Mouse (Mus musculus) neural tube, embryonic 14.5 days (tissue): ENCODE measurements around the gene Unc13d. TPM values are rescaled to one million over a fixed set of nuclear protein-coding genes. Genes with fewer than 3 reads are reported as not detected.

Experiments
- ATAC-seq: fragments of 200-750 bp; cut with Nextera tagmentation; 2 replicates; pipeline ENCODE4 v1.8.0; 2017; ENCODE audit warnings: low read depth, mild to moderate bottlenecking, moderate TSS enrichment, moderate library complexity
- H3K27ac ChIP-seq: fragments of 300-500 bp; sonication (generic); 2 replicates; pipeline ENCODE4 v1.5.1; 2014; ENCODE audit warnings: low read depth, mild to moderate bottlenecking, control low read depth, low read length, moderate library complexity, mixed read lengths
- H3K27me3 ChIP-seq: fragments of 300-500 bp; sonication (generic); 2 replicates; pipeline ENCODE4 v1.6.1; 2014; ENCODE audit warnings: low read length; ENCODE audit not compliant: control insufficient read depth, insufficient read depth
- H3K36me3 ChIP-seq: fragments of 300-500 bp; sonication (generic); 2 replicates; pipeline ENCODE4 v1.6.1; 2014; ENCODE audit warnings: low read length, mixed read lengths; ENCODE audit not compliant: control insufficient read depth, insufficient read depth
- H3K4me1 ChIP-seq: fragments of 300-500 bp; sonication (generic); 2 replicates; pipeline ENCODE4 v1.6.1; 2014; ENCODE audit warnings: low read length; ENCODE audit not compliant: control insufficient read depth, insufficient read depth
- H3K4me2 ChIP-seq: fragments of 300-500 bp; sonication (generic); 2 replicates; pipeline ENCODE4 v1.6.1; 2014; ENCODE audit warnings: mild to moderate bottlenecking, low read depth, low read length, control low read depth
- H3K4me3 ChIP-seq: fragments of 300-500 bp; sonication (generic); 2 replicates; pipeline ENCODE4 v1.5.1; 2014; ENCODE audit warnings: low read depth, low read length, control low read depth, mixed read lengths
- H3K9ac ChIP-seq: fragments of 300-500 bp; sonication (generic); replicated peaks from 2 replicates; pipeline ENCODE4 v1.6.1; 2014; ENCODE audit warnings: low read depth, mild to moderate bottlenecking, control low read depth, low read length, mixed read lengths
- H3K9me3 ChIP-seq: fragments of 300-500 bp; sonication (generic); 2 replicates; pipeline ENCODE4 v1.6.1; 2016; ENCODE audit warnings: low read length; ENCODE audit not compliant: control insufficient read depth
- WGBS: fragments of 180-500 bp; shearing (Covaris S2); extraction: QIAGEN DNeasy Blood & Tissue Kit; methylation state at CpG from one replicate; pipeline ENCODE4 v1.1.7; 2014; 5-methylcytosine and 5-hydroxymethylcytosine counted together
- polyA plus RNA-seq: library from polyadenylated mRNA; unstranded; fragments of >200 nt; fragmentation: Nextera tagmentation; extraction: Ambion mirVana; gene quantifications from 2 replicates; pipeline ENCODE4 v1.2.1, GENCODE M21; 2014

The Unc13d gene
- polyA plus RNA-seq, 1 experiment from 2014 or later = 0.88 TPM

- no peak overlapping the region for H3K9ac ChIP-seq
- no peak for ATAC-seq
- H3K9me3 ChIP-seq = no peaks in the 10 kb centered on the region
- no peaks in the 10 kb centered on the region for H3K36me3 ChIP-seq
- H3K27ac ChIP-seq = peak overlapping the region; percentile 78
- H3K4me1 ChIP-seq = peaks cover 4% of the 10 kb centered on the region
- WGBS = 63% methylated on average over 3 of the region's 4 CpGs
- H3K4me3 ChIP-seq = no peak overlapping the region
- peaks cover 9% of the 10 kb centered on the region for H3K27me3 ChIP-seq
- no peak overlapping the region for H3K4me2 ChIP-seq
Observed at GRCm38 (mm10) chr11:116102472-116102871, 24.7 kb upstream of the Unc13d start.

- H3K9me3 ChIP-seq = no peaks in the 10 kb centered on the region
- peaks cover 4% of the 10 kb centered on the region for H3K4me1 ChIP-seq
- ATAC-seq = peak; percentile 61; the same call in 1 of the 2 replicates
- no peak overlapping the region for H3K4me3 ChIP-seq
- peak overlapping the region; percentile 78 for H3K27ac ChIP-seq
- WGBS = 30% methylated on average over 11 of the region's 11 CpGs
- no peak overlapping the region for H3K4me2 ChIP-seq
- no peak overlapping the region for H3K9ac ChIP-seq
- peaks cover 4% of the 10 kb centered on the region for H3K27me3 ChIP-seq
- no peaks in the 10 kb centered on the region for H3K36me3 ChIP-seq
Observed at GRCm38 (mm10) chr11:116101931-116102381, 24.2 kb upstream of the Unc13d start.

- H3K36me3 ChIP-seq = no peaks in the 10 kb centered on the region
- peaks cover 4% of the 10 kb centered on the region for H3K4me1 ChIP-seq
- no peak overlapping the region for H3K9ac ChIP-seq
- no peak overlapping the region for H3K4me2 ChIP-seq
- H3K27ac ChIP-seq = peak overlapping the region; percentile 78; the same call in 1 of the 2 replicates
- no peaks in the 10 kb centered on the region for H3K9me3 ChIP-seq
- ATAC-seq = no peak
- H3K4me3 ChIP-seq = no peak overlapping the region
- 86% methylated on average over 7 of the region's 7 CpGs for WGBS
- H3K27me3 ChIP-seq = no peaks in the 10 kb centered on the region
Observed at GRCm38 (mm10) chr11:116100839-116101238, 23.1 kb upstream of the Unc13d start.

GRCm38 (mm10) chr11:116100385-116100784, 22.6 kb upstream of the Unc13d start:
- no peaks in the 10 kb centered on the region for H3K27me3 ChIP-seq
- H3K9ac ChIP-seq = no peak overlapping the region
- H3K27ac ChIP-seq = no peak overlapping the region
- ATAC-seq = no peak
- no peaks in the 10 kb centered on the region for H3K36me3 ChIP-seq
- H3K4me1 ChIP-seq = peaks cover 4% of the 10 kb centered on the region
- WGBS = 83% methylated on average over 6 of the region's 6 CpGs
- H3K4me2 ChIP-seq = no peak overlapping the region
- no peaks in the 10 kb centered on the region for H3K9me3 ChIP-seq
- H3K4me3 ChIP-seq = no peak overlapping the region

GRCm38 (mm10) chr11:116099462-116099861, 21.7 kb upstream of the Unc13d start:
- H3K27ac ChIP-seq = no peak overlapping the region
- ATAC-seq = no peak
- peaks cover 2% of the 10 kb centered on the region for H3K4me1 ChIP-seq
- no peaks in the 10 kb centered on the region for H3K36me3 ChIP-seq
- H3K9me3 ChIP-seq = no peaks in the 10 kb centered on the region
- no peaks in the 10 kb centered on the region for H3K27me3 ChIP-seq
- no peak overlapping the region for H3K9ac ChIP-seq
- H3K4me2 ChIP-seq = no peak overlapping the region
- 87% methylated on average over 6 of the region's 6 CpGs for WGBS
- no peak overlapping the region for H3K4me3 ChIP-seq

- ATAC-seq = no peak
- Histone ChIP-seq H3K36me3 (no peaks in the 10 kb centered on the region), H3K4me2 (no peak overlapping the region), H3K4me3 (no peak overlapping the region), H3K27ac (no peak overlapping the region), H3K27me3 (no peaks in the 10 kb centered on the region), H3K9ac (no peak overlapping the region), H3K9me3 (no peaks in the 10 kb centered on the region), H3K4me1 (no peaks in the 10 kb centered on the region)
- WGBS = 74% methylated on average over 14 of the region's 14 CpGs
Observed at GRCm38 (mm10) chr11:116098711-116099460, 21.1 kb upstream of the Unc13d start.

GRCm38 (mm10) chr11:116096213-116097108, 18.7 kb upstream of the Unc13d start:
- Histone ChIP-seq H3K27me3 (no peaks in the 10 kb centered on the region), H3K36me3 (no peaks in the 10 kb centered on the region), H3K4me1 (no peaks in the 10 kb centered on the region), H3K4me3 (no peak overlapping the region), H3K4me2 (no peak overlapping the region), H3K9ac (no peak overlapping the region), H3K27ac (no peak overlapping the region), H3K9me3 (no peaks in the 10 kb centered on the region)
- WGBS = 87% methylated on average over 5 of the region's 5 CpGs
- no peak for ATAC-seq

GRCm38 (mm10) chr11:116095573-116095972, 17.8 kb upstream of the Unc13d start:
- Histone ChIP-seq H3K4me2 (no peak overlapping the region), H3K4me1 (no peaks in the 10 kb centered on the region), H3K9ac (no peak overlapping the region), H3K36me3 (no peaks in the 10 kb centered on the region), H3K27me3 (no peaks in the 10 kb centered on the region), H3K4me3 (no peak overlapping the region), H3K9me3 (no peaks in the 10 kb centered on the region), H3K27ac (no peak overlapping the region)
- ATAC-seq = no peak
- WGBS = 77% methylated on average over 3 of the region's 3 CpGs
